Mouse (Mus musculus) adrenal gland, postnatal 4 days (tissue): ENCODE data around the gene Pclo. TPM values are rescaled to one million over a fixed set of nuclear protein-coding genes. Genes with fewer than 3 reads are reported as not detected.
"Not testable (repeated sequence)": the region's sequence is repeated elsewhere in the genome, so short reads cannot be mapped to it uniquely, and the experiment has no call there.

Source experiments
- DNase-seq, 2 experiments: peaks; one replicate each; pipeline ENCODE4 v3.0.0; 2021 to 2022; ENCODE audit warnings: low spot score in 2 of 2, mixed read lengths in 2 of 2
- long read RNA-seq, 2 experiments: library from polyadenylated mRNA; stranded (forward); transcript quantifications; one replicate each; pipeline ENCODE4 v2.0.0; 2021
- total RNA-seq, 2 experiments: library from RNA; stranded (reverse); gene quantifications; 2 replicates each; pipeline ENCODE4 v1.2.3; 2021

Pclo gene
- 1 to 10 TPM; 8.4 to 9.7 TPM for total RNA-seq
- long read RNA-seq, experiment 1, partial matches to known transcripts, result 1 of 2 reads
- long read RNA-seq, experiment 1, other reads (novel, unspliced or antisense), result 1 of 2 reads
- long read RNA-seq, experiment 2, partial matches to known transcripts, result 1 of 1 reads
- long read RNA-seq, experiment 2, other reads (novel, unspliced or antisense), result 0 of 1 reads

DNA sequence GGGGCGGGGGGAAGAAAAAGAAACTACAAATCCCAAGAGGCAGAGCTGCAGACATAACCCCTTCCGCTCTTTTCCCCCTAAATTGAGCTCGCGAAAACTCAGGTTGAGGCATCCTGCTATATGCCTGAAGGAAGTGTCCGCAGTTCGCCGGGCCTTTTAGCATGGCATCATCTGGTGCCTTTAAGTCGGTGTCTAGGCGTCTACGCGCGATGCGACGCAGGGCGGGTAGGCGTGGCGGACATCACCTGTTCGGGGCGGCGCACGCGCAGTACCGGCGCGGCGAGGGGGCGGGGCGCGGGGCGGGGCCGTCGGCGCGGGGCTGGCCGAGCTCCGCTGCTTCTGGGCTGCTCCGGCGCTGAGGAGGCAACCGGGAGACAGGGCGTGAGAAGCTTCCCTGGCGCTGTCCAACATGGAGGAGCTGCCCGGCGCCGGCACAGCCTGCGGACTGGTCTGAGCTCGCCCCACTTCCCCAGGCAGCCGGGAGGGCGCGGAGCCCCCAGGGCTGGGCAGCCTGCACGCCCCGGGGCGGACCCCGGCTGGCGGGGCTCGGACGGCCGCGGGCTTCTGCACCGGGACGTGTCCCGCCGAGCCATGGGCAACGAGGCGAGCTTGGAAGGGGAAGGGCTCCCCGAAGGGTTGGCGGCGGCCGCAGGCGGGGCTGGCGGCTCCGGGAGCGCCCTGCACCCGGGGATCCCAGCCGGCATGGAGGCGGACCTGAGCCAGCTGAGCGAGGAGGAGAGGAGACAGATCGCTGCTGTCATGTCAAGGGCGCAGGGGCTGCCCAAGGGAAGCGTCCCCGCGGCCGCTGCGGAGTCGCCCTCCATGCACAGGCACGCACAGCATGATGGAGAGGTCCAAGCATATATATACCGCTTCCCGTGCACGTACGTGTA is at the start of gene Pclo:
Gene Pclo, plus strand, starts transcription at position 288 of the 893 bp plus-strand sequence.
- DNase-seq, result peak; percentile 71 to 74

DNA sequence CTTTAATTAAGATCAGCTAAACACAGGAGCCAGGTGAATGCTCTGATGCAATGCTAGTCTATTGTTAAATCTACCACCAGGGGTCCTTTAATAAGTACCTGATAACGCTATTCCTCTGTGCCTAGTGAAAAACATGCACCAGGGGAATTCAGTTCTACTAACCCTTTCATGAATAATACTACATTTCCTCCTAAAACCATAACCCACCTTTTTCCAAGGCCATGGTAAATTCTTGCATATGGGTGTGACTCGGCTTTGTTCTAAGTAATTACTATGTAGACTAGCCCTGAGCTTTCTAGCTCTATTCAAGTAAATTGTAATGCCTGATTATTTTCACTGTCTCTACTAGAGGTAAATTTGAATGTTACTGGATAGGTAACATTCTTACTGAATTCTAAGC is 20.3 kb upstream of the Pclo start:
- DNase-seq, result not testable (repeated sequence)

DNA sequence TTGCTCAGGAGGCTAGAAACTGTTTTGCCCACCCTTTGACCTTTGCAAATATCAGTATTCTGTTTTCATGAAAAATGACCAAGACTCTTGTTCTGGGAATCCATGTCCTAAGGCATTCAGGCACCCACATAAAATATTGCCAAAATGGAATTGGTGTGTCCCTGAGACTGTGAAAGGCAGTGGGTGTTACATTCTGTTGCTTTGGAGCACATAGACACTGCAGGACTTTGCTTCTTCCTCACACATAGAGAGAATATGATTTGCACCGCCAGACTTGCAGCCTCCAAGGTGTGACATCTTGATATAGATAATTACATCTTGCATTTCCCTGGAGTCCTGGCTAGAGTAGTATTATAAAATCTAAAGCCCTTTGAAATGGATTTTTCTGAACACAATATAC is 6.2 kb upstream of the Pclo start:
- no peak for DNase-seq

- DNase-seq, result no peak
These were observed 5.1 kb upstream of the Pclo start for GRCm38 (mm10) chr5:14509621-14510020.

- DNase-seq, result no peak
These were observed 3.6 kb downstream of the Pclo start for GRCm38 (mm10) chr5:14518131-14518832.

- no peak for DNase-seq
These were observed 7.3 kb downstream of the Pclo start for GRCm38 (mm10) chr5:14522006-14522405.

- DNase-seq, result no peak
These were observed 11.3 kb downstream of the Pclo start for GRCm38 (mm10) chr5:14526038-14526437.

DNA sequence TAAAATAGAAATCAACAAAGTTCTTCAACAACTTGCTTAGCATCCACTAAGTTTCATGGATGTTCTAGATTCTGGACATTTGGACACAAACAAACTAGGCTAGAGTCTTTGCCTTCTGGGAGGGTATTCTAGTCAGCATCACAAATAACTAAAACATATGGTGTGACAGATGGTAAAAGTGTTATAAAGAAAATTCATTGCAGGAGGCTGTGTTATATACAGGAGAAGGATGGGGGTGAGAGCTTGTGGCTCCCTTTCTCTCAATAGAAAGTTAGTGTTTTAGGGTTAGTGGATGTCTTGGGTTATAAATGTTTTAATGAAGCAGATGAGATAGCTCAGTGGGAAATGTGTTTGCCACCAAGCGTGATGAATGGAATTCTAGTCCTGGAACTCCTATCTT is 13.1 kb downstream of the Pclo start:
- DNase-seq, result no peak

GRCm38 (mm10) chr5:14531906-14532305 is 17.2 kb downstream of the Pclo start:
- no peak for DNase-seq

DNA sequence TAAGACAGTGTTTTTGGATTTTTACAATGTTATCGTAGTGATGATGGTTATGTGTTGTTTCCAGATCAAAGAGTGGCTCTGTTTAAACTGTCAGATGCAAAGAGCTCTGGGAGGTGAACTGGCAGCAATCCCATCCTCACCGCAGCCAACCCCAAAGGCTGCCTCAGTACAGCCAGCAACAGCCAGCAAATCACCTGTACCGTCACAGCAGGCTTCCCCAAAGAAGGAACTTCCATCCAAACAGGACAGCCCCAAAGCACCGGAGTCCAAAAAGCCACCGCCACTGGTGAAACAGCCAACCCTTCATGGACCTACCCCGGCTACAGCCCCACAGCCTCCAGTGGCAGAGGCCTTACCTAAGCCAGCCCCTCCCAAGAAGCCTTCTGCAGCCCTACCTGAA is 24.6 kb downstream of the Pclo start:
- DNase-seq, result no peak

DNA sequence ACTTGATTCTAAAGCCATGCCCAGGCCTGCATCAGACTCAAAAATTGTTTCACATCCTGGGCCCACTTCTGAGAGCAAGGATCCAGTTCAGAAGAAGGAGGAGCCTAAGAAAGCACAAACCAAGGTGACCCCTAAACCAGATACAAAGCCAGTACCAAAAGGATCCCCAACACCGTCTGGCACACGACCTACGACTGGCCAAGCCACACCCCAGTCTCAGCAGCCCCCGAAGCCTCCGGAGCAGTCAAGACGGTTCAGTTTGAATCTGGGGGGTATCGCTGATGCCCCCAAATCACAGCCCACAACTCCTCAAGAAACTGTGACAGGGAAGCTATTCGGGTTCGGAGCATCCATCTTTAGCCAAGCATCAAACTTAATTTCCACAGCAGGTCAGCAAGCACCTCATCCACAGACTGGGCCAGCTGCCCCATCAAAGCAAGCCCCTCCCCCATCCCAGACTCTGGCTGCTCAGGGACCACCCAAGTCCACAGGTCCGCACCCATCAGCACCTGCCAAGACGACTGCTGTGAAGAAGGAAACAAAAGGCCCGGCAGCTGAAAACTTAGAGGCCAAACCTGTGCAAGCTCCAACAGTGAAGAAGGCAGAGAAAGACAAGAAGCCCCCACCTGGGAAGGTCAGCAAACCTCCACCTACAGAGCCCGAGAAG is 25.4 kb downstream of the Pclo start:
- DNase-seq, result no peak

- no peak for DNase-seq
These were observed 60.9 kb downstream of the Pclo start for GRCm38 (mm10) chr5:14575626-14576025.

DNA sequence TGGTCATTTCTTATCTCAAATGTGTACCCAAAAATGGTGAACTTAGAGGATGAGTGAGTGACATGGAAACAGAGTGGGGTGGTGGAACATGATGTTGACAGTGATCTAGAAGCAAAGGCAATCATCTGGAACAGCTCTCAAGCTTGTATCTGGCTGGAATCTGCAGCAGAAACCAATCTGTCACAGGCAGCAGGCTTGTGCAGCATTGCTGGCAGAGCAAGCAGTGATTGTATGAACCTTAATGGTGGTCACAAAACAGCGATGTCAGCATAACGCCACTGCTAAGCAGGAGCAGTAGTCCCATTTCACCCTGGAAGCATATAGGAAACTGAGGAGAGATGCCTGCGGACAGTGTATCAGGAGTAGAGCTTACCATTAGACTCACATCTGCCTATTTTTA is 76.8 kb downstream of the Pclo start:
- no peak for DNase-seq

GRCm38 (mm10) chr5:14595426-14596013 is 80.8 kb downstream of the Pclo start:
- no peak for DNase-seq

DNA sequence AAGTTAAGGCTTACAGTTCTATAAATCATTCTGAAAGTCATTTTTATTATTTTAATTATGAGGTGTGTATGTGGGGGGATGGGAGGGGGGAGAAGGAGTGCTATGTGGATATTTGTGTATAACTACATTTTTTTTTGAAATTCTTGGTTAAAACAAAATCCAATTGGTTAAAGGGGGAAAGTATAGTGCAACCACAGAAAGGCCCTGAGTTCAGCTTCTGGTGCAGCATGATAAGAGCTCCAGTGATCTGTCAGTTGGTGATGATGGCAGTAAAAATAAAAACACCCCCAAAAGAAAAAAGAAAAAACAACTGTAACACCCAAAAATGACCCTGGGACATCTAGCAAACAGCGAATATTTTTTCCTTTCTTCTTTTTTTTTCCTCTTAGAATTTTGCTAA is 93.6 kb downstream of the Pclo start:
- DNase-seq, result no peak

DNA sequence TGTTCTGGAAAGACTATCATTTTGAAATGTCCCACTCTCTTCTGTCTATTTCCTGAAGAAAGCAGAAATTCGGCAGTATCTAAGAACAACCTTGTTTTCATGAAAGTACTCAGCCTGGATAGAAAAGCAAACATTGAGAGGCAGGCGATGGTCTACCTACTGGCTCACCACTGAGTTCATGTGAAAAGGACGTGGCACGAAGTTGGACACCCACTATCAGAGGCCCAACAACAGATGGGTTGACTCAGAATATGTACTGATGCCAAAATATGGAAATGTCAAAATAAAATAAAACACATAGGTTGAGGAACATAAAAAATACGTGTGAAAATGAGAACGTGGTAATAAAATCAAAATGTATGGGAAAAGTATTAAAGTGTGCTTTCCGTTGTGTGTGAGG is 106.4 kb downstream of the Pclo start:
- no peak for DNase-seq

GRCm38 (mm10) chr5:14623360-14623759 is 108.6 kb downstream of the Pclo start:
- no peak for DNase-seq

DNA sequence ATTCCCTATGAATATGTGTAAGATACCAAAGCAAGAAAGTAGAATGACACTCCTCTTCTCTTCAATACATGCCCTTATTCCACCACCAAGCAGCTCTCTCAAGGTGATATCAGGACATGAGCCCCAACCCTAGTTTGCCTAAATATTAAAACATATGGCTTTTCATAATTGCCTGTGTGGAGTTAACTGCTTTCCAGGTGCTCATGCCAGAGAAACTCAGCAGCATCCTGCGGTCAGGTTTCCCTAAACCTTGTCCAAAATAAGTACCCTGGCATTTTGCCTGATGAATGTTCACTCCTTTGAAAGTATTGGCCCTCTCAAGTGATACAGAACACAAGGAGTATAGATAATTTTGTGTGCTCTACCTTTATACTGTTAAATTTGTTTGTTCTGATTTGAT is 126.5 kb downstream of the Pclo start:
- no peak for DNase-seq

DNA sequence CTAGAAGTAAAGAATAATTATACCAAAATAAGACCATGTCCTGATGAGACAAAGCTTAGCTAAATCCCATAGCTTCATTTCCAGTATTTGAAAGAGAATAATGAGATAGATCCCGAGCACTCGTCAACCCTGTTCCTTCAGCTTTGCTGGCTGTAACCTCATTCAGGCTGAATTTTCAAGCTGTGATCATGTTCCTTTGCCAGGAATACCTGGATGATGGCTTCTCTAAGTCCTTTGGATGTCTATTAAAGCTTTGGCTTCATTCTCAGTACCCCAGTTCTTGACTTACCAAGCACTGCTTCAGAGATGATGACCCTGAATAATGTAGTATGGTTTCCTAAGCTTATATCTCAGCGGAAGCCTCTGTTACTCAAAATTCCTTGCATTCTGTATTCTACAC is 131.1 kb downstream of the Pclo start:
- DNase-seq, result no peak

GRCm38 (mm10) chr5:14660637-14661036 is 145.9 kb downstream of the Pclo start:
- DNase-seq, result no peak

GRCm38 (mm10) chr5:14662180-14662579 is 147.5 kb downstream of the Pclo start:
- DNase-seq, result no peak
